Mouse (Mus musculus): Measurements from ENCODE around the gene Nrsn2. TPM values are rescaled to one million over a fixed set of nuclear protein-coding genes. Genes with fewer than 3 reads are reported as not detected.
A peak's percentile ranks its signal among the peaks of the same experiment; 100 is the strongest.

Nrsn2 gene
- polyA plus RNA-seq, 1 experiment from 2014 or later: 0.68 TPM

DNA sequence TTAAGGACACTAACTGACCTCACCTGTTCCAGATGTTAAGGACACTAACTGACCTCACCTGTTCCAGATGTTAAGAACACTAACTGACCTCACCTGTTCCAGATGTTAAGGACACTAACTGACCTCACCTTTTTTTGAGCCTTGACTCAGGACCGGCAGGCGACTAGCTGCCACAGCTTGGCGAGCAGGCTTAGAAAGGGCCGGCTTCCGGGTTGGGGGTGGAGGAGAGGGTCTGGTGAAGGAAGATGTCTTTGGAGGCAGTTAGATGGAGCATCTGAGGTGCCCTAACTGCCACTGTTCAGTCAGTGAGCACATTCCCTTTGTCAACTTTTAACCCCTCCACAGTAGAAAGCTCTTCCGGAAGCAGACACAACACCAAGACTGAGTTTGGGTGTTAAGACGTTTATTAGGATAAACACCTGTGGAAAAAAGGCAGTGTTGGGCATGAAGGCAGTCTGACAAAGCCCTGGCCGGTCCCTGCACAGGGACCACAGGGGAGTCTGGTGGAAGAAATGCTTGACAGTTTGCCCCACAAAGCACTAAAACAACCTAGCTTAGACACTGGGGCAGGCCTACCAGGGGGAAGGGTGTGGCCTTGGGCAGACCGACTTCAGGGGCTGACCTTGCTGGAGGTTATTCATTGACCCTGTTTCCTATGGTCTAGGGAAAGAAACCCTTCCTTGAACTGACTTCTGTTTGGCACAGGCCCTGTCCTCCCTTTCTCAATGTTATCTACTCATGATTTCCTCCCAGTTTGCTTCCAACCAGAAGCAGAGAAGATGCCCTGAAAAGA lies 17.0 kb upstream of the Nrsn2 start:
- 43% methylated on average over 9 of the region's 9 CpGs for WGBS
- no peak for ATAC-seq (replicated peaks; ENCODE audit: low FRiP score, low read depth)
- H3K4me3 ChIP-seq (replicated peaks; ENCODE audit: low read depth, low read length): no peak overlapping the region
- peak overlapping the region; percentile 95; the same call in 1 of the 2 replicates for H3K4me2 ChIP-seq (ENCODE audit: low read length)
- no peak for DNase-seq (ENCODE audit: low spot score)
- H3K27ac ChIP-seq: 0 out of 2 replicates have a peak overlapping the region, but pooled peaks have one; percentile 37
- peaks cover 15% of the 10 kb centered on the region; the same call in 1 of the 2 replicates for H3K4me1 ChIP-seq (replicated peaks; ENCODE audit: insufficient read depth, low read length)
- no peaks in the 10 kb centered on the region for H3K36me3 ChIP-seq (ENCODE audit: insufficient read depth, low read length)
- no peaks in the 10 kb centered on the region for H3K27me3 ChIP-seq (ENCODE audit: insufficient read depth, low read length)
- no peaks in the 10 kb centered on the region for H3K9me3 ChIP-seq (replicated peaks; ENCODE audit: low read length)
- TF ChIP-seq CTCF (IDR thresholded peaks at IDR 0.05; ENCODE audit: low read depth): no peak
- H3K9ac ChIP-seq (ENCODE audit: low read depth, low read length): no peak overlapping the region

DNA sequence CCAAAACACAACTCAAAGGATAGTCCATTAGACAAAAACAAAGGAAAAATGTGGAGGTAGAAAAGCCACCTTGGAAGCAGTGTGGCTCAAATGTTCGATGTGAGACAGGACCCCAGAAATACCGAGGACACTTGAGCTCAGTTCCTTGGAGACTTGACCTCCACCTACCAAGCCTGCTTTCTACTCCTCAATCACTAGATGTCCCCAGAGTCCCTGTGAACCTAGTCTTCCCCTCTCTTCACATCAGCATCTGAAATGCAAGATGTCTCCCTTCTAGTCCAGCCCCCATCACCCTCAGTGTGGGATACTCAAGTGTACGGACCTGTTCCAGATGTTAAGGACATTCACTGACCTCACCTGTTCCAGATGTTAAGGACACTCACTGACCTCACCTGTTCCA lies 16.3 kb upstream of the Nrsn2 start:
- no peak overlapping the region for H3K4me2 ChIP-seq (ENCODE audit: low read length)
- no peak overlapping the region for H3K4me3 ChIP-seq (replicated peaks; ENCODE audit: low read depth, low read length)
- no peak overlapping the region for H3K9ac ChIP-seq (ENCODE audit: low read depth, low read length)
- no peak overlapping the region for H3K27ac ChIP-seq
- ATAC-seq (replicated peaks; ENCODE audit: low FRiP score, low read depth): no peak
- 14% methylated on average over 3 of the region's 3 CpGs for WGBS
- TF ChIP-seq CTCF (IDR thresholded peaks at IDR 0.05; ENCODE audit: low read depth): peak; percentile 83
- H3K9me3 ChIP-seq (replicated peaks; ENCODE audit: low read length): no peaks in the 10 kb centered on the region
- peak; percentile 94 for DNase-seq (ENCODE audit: low spot score)
- H3K4me1 ChIP-seq (replicated peaks; ENCODE audit: insufficient read depth, low read length): peaks cover 15% of the 10 kb centered on the region; the same call in 1 of the 2 replicates
- H3K36me3 ChIP-seq (ENCODE audit: insufficient read depth, low read length): no peaks in the 10 kb centered on the region
- H3K27me3 ChIP-seq (ENCODE audit: insufficient read depth, low read length): no peaks in the 10 kb centered on the region

DNA sequence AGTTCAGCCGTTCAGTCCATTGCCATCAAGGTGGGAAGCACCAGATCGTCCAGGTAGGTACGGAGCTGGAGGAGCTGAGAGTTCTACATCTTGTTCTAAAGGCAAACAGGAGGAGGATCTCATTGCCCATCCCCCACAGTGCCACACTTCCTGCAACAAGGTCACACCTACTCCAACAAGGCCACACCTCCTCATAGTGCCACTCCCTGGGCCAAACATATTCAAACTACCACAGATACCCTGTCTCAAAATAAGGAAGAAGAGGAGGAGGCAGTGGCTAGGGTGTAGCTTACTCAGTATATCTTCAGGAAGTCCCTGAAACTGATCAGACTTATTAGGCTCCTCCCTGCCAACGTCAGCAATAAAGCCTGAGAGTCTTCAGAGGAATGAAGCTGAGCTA lies 7.8 kb upstream of the Nrsn2 start:
- DNase-seq (ENCODE audit: low spot score) (no peak), ATAC-seq (replicated peaks; ENCODE audit: low FRiP score, low read depth) (no peak)
- Histone ChIP-seq H3K4me1 (replicated peaks; ENCODE audit: insufficient read depth, low read length) (no peaks in the 10 kb centered on the region), H3K4me3 (replicated peaks; ENCODE audit: low read depth, low read length) (no peak overlapping the region), H3K36me3 (ENCODE audit: insufficient read depth, low read length) (no peaks in the 10 kb centered on the region), H3K4me2 (ENCODE audit: low read length) (no peak overlapping the region), H3K27ac (no peak overlapping the region), H3K27me3 (ENCODE audit: insufficient read depth, low read length) (no peaks in the 10 kb centered on the region), H3K9me3 (replicated peaks; ENCODE audit: low read length) (no peaks in the 10 kb centered on the region), H3K9ac (ENCODE audit: low read depth, low read length) (no peak overlapping the region)
- WGBS: 91% methylated on average over 4 of the region's 4 CpGs
- no peak for TF ChIP-seq CTCF (IDR thresholded peaks at IDR 0.05; ENCODE audit: low read depth)

GRCm38 (mm10) chr2:152375652-152376344 lies 640 bp downstream of the Nrsn2 start:
- no peak overlapping the region for H3K9ac ChIP-seq (ENCODE audit: low read depth, low read length)

DNA sequence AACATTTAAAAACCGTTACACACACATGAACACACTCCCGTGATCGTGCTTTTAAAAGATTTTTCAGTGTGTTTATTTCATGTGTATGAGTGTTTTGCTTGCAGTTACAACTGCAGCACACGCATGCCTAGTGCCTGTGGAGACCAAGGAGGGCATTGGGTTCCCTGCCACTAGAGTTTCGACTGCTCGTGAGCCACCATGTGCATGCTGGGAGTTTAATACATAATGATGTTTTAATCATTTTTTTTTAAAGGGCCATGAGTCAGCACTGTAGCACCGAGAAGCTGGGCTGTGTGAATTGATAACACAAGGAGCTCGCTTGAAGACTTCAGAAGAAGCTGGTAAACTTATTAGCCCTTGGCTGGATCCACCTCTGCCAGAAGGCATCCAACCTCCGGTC lies 2.9 kb downstream of the Nrsn2 start:
- H3K27me3 ChIP-seq (ENCODE audit: insufficient read depth, low read length): peaks cover 6% of the 10 kb centered on the region; the same call in 1 of the 2 replicates
- 81% methylated on average over 9 of the region's 9 CpGs for WGBS
- no peak for ATAC-seq (replicated peaks; ENCODE audit: low FRiP score, low read depth)

More at GRCm38 (mm10) chr2:152375652-152376344, 640 bp downstream of the Nrsn2 start:
- 10% methylated on average over 21 of the region's 21 CpGs for WGBS
- Histone ChIP-seq H3K4me2 (ENCODE audit: low read length) (0 out of 2 replicates have a peak overlapping the region, but pooled peaks have one; percentile 13), H3K4me1 (replicated peaks; ENCODE audit: insufficient read depth, low read length) (no peaks in the 10 kb centered on the region), H3K4me3 (replicated peaks; ENCODE audit: low read depth, low read length) (no peak overlapping the region), H3K27ac (no peak overlapping the region), H3K9me3 (replicated peaks; ENCODE audit: low read length) (no peaks in the 10 kb centered on the region), H3K36me3 (ENCODE audit: insufficient read depth, low read length) (no peaks in the 10 kb centered on the region), H3K27me3 (ENCODE audit: insufficient read depth, low read length) (peaks cover 6% of the 10 kb centered on the region; the same call in 1 of the 2 replicates)
- ATAC-seq (replicated peaks; ENCODE audit: low FRiP score, low read depth): no peak
- TF ChIP-seq CTCF (IDR thresholded peaks at IDR 0.05; ENCODE audit: low read depth): no peak
- DNase-seq (ENCODE audit: low spot score): no peak

DNA sequence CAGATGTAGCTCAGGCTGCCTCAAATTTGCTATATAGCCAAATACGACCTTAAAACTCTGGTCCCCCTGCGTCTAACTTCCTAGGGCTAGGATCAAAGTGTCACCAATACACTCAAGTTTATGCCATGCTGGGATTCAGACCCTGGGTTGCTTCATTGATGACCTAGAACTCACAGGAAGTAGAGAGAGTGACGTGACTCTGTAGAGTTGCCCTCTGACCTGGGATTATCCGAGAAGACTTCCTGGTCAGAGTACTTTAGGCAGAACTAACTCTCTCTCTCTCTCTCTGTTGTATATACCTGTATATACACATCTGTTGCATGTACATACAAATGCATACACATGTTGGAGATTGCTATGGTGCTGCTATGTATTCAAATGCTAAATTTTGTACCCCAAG lies 3.8 kb downstream of the Nrsn2 start:
- no peak for DNase-seq (ENCODE audit: low spot score)
- Histone ChIP-seq H3K36me3 (ENCODE audit: insufficient read depth, low read length) (no peaks in the 10 kb centered on the region), H3K27ac (no peak overlapping the region), H3K4me2 (ENCODE audit: low read length) (no peak overlapping the region), H3K4me1 (replicated peaks; ENCODE audit: insufficient read depth, low read length) (no peaks in the 10 kb centered on the region), H3K9ac (ENCODE audit: low read depth, low read length) (no peak overlapping the region), H3K9me3 (replicated peaks; ENCODE audit: low read length) (no peaks in the 10 kb centered on the region), H3K4me3 (replicated peaks; ENCODE audit: low read depth, low read length) (no peak overlapping the region), H3K27me3 (ENCODE audit: insufficient read depth, low read length) (peaks cover 6% of the 10 kb centered on the region; the same call in 1 of the 2 replicates)
- 57% methylated on average over 4 of the region's 4 CpGs for WGBS
- no peak for ATAC-seq (replicated peaks; ENCODE audit: low FRiP score, low read depth)
- TF ChIP-seq CTCF (IDR thresholded peaks at IDR 0.05; ENCODE audit: low read depth): no peak

More for the DNA sequence above, 2.9 kb downstream of the Nrsn2 start:
- no peak overlapping the region for H3K9ac ChIP-seq (ENCODE audit: low read depth, low read length)
- H3K4me3 ChIP-seq (replicated peaks; ENCODE audit: low read depth, low read length): no peak overlapping the region
- no peaks in the 10 kb centered on the region for H3K36me3 ChIP-seq (ENCODE audit: insufficient read depth, low read length)
- H3K9me3 ChIP-seq (replicated peaks; ENCODE audit: low read length): no peaks in the 10 kb centered on the region
- H3K27ac ChIP-seq: no peak overlapping the region
- no peak overlapping the region for H3K4me2 ChIP-seq (ENCODE audit: low read length)
- H3K4me1 ChIP-seq (replicated peaks; ENCODE audit: insufficient read depth, low read length): no peaks in the 10 kb centered on the region
- no peak for DNase-seq (ENCODE audit: low spot score)
- no peak for TF ChIP-seq CTCF (IDR thresholded peaks at IDR 0.05; ENCODE audit: low read depth)
